Mouse (Mus musculus) ES-CJ7 (cell line): ENCODE measurements around the gene Oasl1.
"Not testable (repeated sequence)": the region's sequence is repeated elsewhere in the genome, so short reads cannot be mapped to it uniquely, and the experiment has no call there.

Experiments
- DNase-seq: peaks from one replicate; pipeline ENCODE4 v3.0.0; 2011; ENCODE audit warnings: low read depth, low spot score

Oasl1 gene

DNA sequence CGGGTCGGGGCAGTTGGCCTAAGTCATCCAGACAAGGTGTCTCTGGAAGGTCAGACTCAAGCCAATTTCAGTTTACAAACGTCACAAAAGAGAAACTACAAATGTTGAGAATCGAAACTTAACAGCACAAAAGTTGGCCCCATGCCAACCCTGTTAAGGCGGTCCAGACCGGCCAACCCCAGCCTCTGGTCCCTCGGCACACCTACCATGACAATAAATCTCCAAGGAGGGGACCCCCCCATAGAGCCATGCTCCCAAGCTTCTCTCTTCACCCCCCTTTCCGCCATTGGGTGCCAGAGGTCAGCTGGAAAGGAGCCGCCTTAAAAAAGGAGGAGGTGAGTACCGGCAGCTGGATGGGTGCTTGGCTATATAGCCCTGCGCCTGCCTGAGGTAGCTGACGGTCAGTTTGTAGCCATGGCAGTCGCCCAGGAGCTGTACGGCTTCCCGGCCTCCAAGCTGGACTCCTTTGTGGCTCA, at the start of gene Oasl1:
TSS of gene Oasl1 (plus strand) at position 243 of the 476 bp plus-strand sequence.
- no peak for DNase-seq

DNA sequence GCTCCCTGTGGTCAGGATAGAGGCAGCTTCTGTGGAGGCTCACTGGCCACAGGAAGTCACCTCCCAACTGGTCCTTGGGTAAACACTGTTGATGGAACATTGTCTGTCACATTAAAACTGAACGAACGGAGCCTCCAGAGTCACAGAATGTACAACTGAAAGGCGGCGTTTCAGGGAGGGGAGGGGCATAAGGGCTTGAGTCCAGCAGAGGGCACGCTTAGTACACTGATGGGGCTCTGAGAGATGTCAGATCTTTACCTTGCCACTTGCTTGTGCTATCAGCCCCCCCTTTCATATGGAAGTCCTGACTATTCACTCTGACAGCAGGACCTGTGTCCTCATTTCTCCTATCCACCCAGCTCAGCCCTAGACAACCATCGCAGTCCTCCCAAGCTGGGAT, 47.2 kb upstream of the Oasl1 start:
- no peak for DNase-seq

DNA sequence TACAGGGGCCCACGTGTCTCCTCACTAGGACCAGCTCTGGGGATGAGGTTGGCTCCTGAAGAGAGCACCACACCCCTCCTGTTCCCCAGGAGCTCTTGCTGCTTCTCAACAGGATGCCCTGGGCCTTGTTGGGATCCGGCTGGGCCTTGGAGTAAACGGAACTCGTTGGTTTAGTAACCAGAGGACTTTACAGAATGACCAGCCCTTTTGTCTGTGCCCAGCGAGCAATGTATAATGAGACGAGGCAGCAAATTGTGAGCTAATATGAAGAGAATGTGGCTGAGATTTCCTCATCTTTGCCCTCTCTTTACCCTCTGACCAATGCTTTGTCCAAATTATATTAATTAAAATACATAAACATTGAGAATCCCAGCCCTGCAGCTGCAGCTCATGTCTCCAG, 46.7 kb upstream of the Oasl1 start:
- DNase-seq = no peak

DNA sequence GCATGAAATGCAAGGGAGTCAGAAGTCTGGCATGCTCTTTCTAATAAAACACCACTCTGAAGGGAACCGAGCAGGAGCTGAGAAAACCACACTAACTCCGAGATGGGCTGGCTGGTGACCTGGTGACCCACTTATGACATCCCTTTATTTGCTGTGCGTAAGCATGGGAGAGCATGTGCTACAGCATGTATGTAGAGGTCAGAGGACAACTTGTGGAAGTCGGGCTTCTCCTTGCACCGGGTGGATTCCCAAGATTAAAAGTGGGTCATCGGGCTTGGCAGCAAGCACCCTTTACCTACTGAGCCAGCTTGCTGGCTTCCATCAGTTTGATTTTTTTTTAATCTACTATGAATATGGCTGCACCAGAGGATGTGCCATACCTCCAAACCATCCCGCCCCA, 45.6 kb upstream of the Oasl1 start:
- DNase-seq = no peak

DNA sequence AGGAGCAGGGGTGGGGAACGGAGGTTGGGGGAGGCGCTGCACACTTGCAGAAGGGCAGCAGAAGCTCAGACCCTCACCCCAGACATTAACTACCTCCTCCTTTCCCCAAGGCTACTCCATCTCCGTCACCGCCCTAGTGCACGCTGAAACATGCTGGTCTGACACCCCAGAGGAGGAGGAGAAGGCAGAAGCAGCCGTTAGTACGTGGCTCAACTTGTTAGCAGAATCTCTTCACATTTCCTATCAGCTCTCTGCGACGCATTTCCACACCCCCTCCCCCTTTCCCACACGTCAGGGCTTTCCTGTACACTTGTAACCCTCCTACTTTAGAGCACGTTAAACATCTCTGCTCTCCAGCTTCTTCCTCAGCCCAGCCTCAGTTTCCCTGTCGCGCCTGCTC, 43.6 kb upstream of the Oasl1 start:
- DNase-seq = no peak

DNA sequence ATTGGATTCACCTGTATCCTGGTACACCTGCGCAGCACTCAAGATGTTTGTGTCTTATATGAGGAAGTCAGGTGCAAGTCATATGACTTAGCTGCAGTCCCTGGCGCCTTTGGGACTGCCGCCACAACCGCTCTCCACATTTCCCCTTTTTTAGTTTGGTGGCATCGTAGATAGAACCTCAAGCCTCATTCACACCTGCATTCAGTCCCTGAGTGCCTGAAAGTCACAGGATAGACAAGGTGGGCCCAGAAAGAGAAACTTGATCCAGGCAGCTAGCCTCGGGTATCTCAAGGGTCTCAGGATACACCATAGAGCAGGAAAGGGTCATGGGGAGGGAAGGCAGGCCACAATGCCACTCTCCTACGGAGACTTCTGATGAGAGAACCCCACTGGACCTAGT, 40.7 kb upstream of the Oasl1 start:
- not testable (repeated sequence) for DNase-seq

DNA sequence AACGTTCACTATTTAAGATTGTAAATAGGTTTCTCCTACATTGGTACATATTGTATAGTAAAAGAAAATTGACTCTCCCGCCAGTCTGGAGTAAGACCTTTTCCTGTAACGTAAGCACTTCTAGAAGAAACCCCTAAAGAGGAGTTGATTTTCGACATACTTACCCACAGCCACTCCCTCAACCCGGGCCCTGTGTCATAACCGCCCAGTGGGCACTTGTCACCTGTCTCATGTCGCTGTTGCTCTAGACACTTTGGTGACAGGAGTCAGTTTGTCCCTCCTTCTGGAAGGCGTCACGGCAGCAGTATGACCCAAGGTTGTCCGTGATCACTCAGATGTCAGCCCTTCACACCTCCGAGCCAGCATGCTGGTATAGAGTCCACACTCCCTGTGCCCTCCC, 40.0 kb upstream of the Oasl1 start:
- no peak for DNase-seq

DNA sequence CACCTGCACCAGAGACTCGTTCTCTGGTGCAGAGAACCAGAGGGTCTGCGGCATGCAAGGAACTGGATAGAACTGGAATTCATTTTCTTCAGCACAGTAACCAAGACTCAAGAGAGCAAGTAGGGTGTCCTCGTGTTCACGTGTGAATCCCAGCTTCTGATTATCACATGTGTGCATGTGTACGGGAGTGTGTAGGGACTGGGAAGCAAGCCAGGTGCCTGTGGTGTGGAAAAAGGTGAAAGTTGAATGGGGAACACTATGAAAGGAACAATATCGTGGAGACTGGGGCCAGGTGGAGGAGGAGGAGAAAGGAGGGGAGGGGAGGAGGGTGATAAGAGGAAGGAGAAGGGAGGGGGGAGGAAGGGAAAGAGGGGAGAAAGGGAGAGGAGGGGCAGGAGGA, 36.2 kb upstream of the Oasl1 start:
- DNase-seq = no peak

DNA sequence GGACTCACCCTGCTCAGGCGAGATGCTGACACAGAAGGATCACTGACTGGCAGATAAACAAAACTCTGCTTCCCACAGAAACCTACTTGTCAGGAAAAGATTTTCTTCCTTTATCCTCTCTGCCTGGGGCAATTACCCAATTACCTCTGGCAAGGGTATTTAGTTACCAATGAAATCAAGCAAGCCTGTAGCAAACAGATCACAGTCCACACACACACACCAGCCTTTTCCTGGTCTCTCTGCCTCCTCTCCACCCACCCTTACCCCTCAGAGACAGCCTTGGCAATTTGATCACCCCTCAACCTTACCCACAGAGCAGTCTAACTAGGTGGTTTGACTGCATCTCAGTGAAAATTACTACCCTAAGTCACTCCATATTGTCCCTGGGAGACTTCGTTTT, 34.0 kb upstream of the Oasl1 start:
- no peak for DNase-seq

DNA sequence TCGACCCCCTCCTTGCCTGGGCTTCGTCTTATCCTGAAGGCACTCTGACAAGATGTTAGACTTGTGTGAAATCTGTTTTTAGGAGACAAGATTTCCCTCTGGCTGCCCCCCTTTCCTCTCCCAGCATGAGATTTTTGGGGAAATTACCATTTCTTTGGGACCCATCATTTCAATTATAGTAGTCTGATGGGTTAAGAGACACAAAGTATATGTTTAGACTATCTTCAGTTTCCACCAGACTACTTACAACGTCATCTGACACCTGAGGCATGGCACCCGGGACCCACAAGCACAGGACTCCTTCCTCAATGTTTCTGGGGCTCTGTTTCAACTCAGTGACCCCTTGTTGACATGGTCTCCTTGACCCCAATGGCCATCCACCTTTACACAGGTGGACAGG, 27.5 kb upstream of the Oasl1 start:
- DNase-seq = no peak

DNA sequence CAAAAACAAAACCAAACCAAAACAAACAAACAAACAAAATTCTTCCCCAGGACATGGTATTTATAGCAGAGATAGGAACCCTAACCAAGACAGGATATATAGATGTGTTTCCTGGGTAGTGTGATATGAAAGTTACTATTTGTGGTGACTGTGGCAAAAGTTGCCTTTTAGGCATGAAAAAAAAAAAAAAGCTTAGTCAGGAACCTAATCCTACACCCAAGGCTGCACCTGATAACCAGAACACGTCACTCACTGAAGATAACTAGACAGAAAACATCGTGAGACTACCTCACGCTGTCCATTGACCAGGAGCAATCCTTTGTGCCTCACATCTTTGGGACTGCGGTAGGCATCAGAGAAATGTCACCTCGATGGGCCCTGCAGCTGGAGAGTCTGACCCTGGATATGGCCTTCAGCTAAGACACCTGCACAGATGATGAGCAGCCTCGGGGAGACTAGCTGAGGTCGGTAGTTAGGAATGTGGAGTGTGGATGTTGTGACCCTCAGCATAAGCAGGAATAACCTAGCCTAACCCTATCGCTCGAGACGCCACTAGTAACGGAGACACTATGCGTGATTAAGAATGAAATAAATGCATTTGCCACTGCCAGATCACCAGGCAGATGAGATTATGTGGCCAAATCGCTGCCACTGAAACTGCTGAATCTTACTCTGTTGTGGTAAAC, 26.2 kb upstream of the Oasl1 start, which contains the start of gene Oasl2:
TSS of gene Oasl2 (plus strand) at position 249 of the 686 bp plus-strand sequence.
- no peak for DNase-seq

DNA sequence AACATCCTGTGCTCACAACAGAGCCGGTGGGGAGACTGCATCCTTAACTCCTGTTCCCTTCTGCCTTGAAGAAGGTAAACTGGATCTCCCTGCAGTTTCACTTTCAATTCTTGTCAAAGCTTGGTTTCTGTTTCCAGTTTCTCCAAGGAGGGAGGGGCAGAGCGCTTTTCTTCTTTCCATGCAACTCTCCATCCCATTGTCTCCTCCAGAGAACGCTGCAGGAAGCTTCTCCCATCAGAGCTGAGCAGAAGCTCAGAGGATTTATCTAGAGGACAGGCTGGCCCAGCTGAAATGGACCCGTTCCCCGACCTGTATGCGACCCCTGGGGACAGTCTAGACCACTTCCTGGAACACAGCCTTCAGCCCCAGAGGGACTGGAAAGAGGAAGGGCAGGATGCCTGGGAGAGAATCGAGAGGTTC, 25.7 kb upstream of the Oasl1 start:
- DNase-seq = no peak

DNA sequence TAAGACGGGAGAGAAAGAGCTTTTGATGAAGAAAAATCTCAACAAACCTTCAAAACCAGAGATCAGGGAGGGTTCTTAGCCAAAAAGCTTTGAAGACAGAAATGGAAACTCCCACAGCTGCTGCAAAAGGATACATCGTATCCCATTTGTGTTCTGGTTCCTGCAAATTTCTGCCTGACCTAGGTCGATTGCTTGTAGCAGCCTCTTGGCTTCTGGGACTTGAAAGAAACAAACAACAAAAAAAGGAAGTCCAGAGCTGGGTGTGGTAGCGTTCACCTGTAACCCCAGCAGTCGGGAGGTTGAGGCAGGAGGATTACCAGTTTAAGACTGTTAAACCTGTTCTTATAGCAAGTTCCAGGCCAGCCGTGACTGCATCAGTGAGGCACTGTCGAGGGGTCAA, 24.2 kb upstream of the Oasl1 start:
- no peak for DNase-seq

DNA sequence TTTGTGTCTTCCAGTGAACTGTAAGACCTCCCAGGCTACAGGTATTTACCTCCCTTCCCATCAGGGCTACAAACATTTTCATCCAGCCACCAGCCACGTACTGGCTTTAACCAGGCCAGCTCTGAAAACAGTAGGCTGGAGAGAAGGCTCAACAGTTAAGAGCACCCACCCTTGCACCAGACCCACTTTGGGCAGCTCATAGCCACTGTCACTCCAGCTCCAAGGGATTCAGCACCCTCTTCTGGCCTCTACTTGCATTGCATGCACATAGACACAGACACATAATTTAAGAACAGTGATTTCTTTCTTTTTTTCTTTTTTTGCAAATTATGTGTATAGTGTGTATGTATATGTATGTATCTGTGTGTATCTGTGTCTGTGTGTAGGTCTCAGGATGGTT, 20.6 kb upstream of the Oasl1 start:
- DNase-seq = peak; percentile 71

DNA sequence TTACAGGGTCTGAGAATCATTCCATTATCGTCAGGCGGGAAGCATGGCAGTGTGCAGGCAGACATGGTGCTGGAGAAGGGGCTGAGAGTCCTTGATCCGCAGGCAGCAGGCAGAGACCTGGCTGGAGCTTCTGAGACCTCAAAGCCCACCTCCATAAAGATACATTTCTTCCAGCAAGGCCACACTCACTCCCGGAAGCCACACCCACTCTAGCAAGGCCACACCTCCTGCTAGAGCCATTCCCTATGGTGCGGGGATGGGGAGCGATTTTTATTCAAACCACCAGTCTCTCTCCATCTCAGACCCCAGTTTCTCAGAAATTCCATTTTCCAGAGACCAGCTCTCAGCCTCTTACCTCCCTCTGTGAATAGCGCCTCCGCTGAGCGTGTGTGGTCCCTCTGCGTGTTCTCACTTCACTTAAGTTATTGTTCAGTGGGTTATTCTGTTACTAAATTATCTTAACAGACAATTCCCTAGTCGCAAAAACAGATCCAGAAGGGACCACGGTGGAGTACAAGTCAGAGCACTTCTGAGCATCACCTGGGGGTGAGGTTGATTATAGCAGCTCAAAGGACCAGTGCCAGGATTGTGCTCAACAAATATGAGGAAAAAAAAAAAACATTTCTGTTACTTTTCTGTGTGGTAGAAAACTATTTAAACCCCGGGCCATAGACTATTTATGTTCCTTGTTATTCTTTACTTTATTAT, 14.3 kb upstream of the Oasl1 start:
- peak; percentile 81 for DNase-seq

DNA sequence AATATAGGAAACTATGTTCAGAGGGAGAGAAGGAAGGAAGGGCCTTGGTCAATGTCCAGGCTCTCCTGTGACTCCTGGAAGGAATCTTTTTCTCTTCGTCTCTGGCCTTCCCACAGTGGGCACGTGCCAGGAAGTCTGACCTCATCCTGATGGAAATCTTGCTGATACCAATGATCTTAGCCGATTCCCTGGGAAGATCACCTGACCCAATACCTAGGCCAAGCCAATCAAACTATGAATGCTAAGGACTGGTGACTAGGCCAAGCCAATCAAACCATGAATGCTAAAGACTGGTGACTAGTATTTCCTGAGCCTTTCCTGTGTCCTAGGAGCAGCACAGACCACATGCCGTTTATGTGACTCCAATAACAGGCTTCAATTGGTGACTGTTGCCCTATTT, 9.4 kb upstream of the Oasl1 start:
- DNase-seq = peak; percentile 50

DNA sequence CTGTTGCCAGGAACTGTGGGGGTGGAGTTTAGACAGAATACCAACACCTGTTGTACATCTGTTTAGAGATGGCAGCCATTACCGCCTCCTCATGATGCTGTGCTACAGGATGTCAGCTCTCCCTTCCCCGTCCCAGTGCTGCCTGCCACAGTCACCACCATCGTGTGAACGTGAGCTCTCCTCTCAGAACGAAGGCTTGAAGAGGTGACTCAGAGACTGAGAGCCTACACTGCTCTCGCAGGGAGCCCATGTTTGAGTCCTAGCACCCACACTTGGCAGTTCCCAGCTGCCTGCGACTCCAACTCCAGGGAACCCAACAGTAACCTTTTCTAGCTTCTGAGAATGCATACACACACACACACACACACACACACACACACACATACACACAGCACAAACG, 8.2 kb upstream of the Oasl1 start:
- DNase-seq = peak; percentile 25

DNA sequence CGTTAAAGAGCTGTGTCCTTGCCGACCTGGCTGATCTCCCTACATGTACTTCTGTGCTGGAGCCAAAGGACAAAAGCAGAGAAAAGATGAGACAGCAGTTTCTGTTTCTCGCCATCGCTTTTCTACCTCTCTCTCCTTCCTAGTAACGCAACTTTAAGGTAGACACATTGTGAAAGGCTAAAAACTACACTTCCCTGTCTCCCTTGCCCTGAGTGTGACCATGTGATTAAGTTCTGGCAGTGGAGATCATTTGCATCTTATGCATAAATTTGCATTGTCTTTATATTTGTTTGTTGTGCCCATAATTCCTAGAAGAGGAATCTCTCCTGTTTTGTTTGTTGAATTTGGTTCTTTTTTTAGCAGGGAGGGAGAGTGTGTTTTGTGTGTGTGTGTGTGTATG, 7.2 kb upstream of the Oasl1 start:
- DNase-seq = no peak

DNA sequence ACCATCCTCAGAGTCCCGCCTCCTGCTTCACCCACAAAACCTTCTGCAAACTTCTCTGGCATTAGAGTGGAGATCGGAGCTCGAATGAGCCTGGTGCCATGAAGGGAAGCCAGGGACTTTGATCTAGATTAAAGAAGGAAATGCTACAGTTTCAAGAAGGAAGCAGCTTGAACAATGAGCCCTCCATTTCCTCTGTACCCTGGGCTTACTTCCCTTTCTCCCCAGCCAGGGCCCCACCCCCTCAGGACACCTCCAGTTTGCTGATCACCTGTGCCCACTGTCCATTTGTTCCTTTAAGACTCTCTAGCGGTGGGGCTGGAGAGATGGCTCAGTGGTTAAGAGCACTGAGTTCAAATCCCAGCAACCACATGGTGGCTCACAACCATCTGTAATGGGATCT, 6.3 kb upstream of the Oasl1 start:
- no peak for DNase-seq

DNA sequence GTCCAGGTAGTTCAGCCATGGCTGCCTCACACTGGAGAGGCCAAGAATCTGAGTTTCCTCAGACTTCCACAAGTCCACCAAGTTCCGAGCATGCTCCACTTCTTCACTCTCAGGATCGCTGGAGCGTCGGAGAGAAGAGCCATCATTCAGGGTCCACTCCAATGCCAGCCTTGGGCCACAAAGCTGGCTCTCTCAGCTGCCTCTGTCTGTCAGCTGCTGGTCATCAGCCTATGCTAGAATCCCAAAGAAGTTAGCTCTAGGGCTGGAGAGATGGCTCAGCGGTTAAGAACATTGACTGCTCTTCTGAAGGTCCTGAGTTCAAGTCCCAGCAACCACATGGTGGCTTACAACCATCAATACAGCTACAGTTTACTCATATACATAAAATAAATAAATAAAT, 5.7 kb upstream of the Oasl1 start:
- DNase-seq = not testable (repeated sequence)

DNA sequence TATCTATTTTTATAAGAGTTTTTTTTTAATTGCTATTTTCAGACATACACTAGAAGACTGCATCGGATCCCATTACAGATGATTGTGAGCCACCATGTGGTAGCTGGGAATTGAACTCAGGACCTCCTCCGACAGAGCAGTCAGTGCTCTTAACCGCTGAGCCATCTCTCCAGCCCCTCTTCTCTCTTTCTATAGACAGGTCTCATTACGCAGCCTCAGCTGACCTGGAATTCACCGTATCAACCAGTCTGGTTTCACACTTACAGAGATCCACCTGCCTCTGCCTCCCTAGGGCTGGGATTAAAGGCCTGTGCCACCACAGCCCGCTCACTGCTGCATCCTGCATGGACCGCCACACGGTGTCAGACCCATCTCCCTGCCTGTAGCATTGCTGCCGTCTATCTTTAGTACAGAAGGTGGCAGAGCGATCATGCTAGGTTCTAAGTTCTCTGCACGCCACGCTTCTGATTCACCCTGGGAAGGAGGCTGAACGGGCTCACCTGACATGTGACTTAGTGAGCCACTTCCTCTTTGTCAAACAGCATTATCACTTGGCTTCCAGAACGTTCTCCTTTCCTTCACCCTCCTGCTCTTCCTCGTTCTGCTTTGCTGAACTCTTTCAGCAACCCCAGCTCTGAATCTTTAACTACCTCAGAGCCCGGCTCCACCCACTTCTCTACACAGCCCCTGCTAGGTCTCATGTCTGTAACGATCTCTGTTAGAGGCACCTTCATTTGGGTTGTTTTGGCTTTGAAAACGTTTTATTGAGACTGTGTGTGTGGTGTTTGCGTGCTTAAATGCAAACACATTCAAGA, 1.3 kb upstream of the Oasl1 start:
- DNase-seq = no peak

DNA sequence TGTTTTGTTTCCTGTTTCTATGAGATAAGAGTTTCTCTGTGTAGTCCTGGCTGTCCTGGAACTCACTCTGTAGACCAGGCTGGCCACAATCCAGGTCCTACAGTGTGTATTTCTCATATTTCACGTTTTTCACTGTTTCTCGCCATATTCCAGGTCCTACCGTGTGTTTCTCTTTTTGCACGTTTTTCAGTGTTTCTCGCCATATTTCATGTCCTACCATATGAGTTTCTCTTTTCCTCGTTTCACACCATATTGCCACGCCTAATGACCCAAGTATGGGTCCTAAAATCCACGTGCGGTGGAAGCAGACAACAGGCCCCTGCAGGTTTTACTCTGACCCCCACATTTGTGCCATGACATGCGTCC, 691 bp upstream of the Oasl1 start:
- no peak for DNase-seq
